Mouse (Mus musculus) spleen, adult 10 weeks (tissue): ENCODE results near the gene Ccl3. TPM values are rescaled to one million over a fixed set of nuclear protein-coding genes. Genes with fewer than 3 reads are reported as not detected.

Experiments
- polyA plus RNA-seq: library from polyadenylated mRNA; stranded (reverse); fragments of 350-450 nt; fragmentation: Illumina TruSeq; extraction: RNeasy Lipid Tissue Mini Kit (QIAGEN cat#74804); gene quantifications from one replicate; pipeline ENCODE4 v1.2.3, GENCODE M21; 2015; ENCODE audit warnings: low replicate concordance; ENCODE audit not compliant: insufficient read depth

Gene Ccl3
- 3.9 TPM for polyA plus RNA-seq

GRCm38 (mm10) chr11:83649305-83649841, at the start of gene Ccl3:
Ccl3 (minus strand) TSS chr11:83649355.

GRCm38 (mm10) chr11:83662204-83662603, 13.0 kb upstream of the Ccl3 start, which contains the start of gene Ccl4:
Ccl4 (plus strand) TSS chr11:83662584.

GRCm38 (mm10) chr11:83645521-83645920, 3.6 kb downstream of the Ccl3 start, which contains the start of gene Rpl9-ps1:
Rpl9-ps1 (minus strand) TSS chr11:83645621.

Other genes starting within 250 kb of the Ccl3 start
- gene Rasl10b, start 240.2 kb downstream of the Ccl3 start, polyA plus RNA-seq: 0.10 TPM
- gene Gas2l2, start 219.9 kb downstream of the Ccl3 start, polyA plus RNA-seq: not detected
- not detected for gene 1700020L24Rik, start 211.7 kb downstream of the Ccl3 start, polyA plus RNA-seq
- 2.4 TPM for gene Mmp28, start 186.3 kb downstream of the Ccl3 start, polyA plus RNA-seq
- 159 TPM for gene Taf15, start 176.3 kb downstream of the Ccl3 start, polyA plus RNA-seq
- 2.9 TPM for gene Heatr9, start 127.2 kb downstream of the Ccl3 start, polyA plus RNA-seq
- gene Ccl5, start 118.8 kb downstream of the Ccl3 start, polyA plus RNA-seq: 219 TPM
- 33.6 TPM for gene Ccl9, start 70.7 kb downstream of the Ccl3 start, polyA plus RNA-seq
- gene Ccl6, start 56.3 kb downstream of the Ccl3 start, polyA plus RNA-seq: 72.6 TPM
- gene Rpl9-ps1, start 3.7 kb downstream of the Ccl3 start, polyA plus RNA-seq: not detected
- 2.9 TPM for gene Ccl4, start 13.2 kb upstream of the Ccl3 start, polyA plus RNA-seq
- 56.3 TPM for gene Wfdc17, start 54.6 kb upstream of the Ccl3 start, polyA plus RNA-seq
- 0.51 TPM for gene Wfdc18, start 59.7 kb upstream of the Ccl3 start, polyA plus RNA-seq
- 6.7 TPM for gene Wfdc21, start 97.6 kb upstream of the Ccl3 start, polyA plus RNA-seq
- 21.0 TPM for gene Heatr6, start 104.3 kb upstream of the Ccl3 start, polyA plus RNA-seq
- 0.10 TPM for gene Hnf1b, start 200.7 kb upstream of the Ccl3 start, polyA plus RNA-seq